Mouse (Mus musculus) frontal cortex, adult (tissue): ENCODE results near the gene 2900026A02Rik.

Experiments used
- ATAC-seq: cut with Nextera tagmentation; 2 replicates; pipeline ENCODE4 v1.9.2; 2017; ENCODE audit warnings: mild to moderate bottlenecking, moderate library complexity, mixed read lengths; ENCODE audit not compliant: low TSS enrichment

Gene 2900026A02Rik

GRCm38 (mm10) chr5:113099546-113099945 lies 121.5 kb downstream of the 2900026A02Rik start:
- 0 out of 2 replicates have a peak, but pooled peaks have one; percentile 17 for ATAC-seq

- ATAC-seq = no peak
Measured at GRCm38 (mm10) chr5:113097551-113097950, 123.5 kb downstream of the 2900026A02Rik start.

- no peak for ATAC-seq
Measured at GRCm38 (mm10) chr5:113095456-113095855, 125.6 kb downstream of the 2900026A02Rik start.

- no peak for ATAC-seq
Measured at GRCm38 (mm10) chr5:113092406-113092805, 128.6 kb downstream of the 2900026A02Rik start.

- ATAC-seq = peak; percentile 39; the same call in 1 of the 2 replicates
Measured at GRCm38 (mm10) chr5:113091162-113091561, 129.9 kb downstream of the 2900026A02Rik start.

- no peak for ATAC-seq
Measured at GRCm38 (mm10) chr5:113090750-113091149, 130.3 kb downstream of the 2900026A02Rik start.

- no peak for ATAC-seq
Measured at GRCm38 (mm10) chr5:113090077-113090690, 130.9 kb downstream of the 2900026A02Rik start.

GRCm38 (mm10) chr5:113087465-113087864 lies 133.6 kb downstream of the 2900026A02Rik start:
- peak; percentile 53; the same call in 1 of the 2 replicates for ATAC-seq

GRCm38 (mm10) chr5:113086990-113087389 lies 134.0 kb downstream of the 2900026A02Rik start:
- no peak for ATAC-seq

GRCm38 (mm10) chr5:113086439-113086838 lies 134.6 kb downstream of the 2900026A02Rik start:
- ATAC-seq = no peak

GRCm38 (mm10) chr5:113085931-113086330 lies 135.1 kb downstream of the 2900026A02Rik start:
- ATAC-seq = no peak

GRCm38 (mm10) chr5:113084309-113084708 lies 136.7 kb downstream of the 2900026A02Rik start:
- ATAC-seq = no peak

GRCm38 (mm10) chr5:113082356-113083168 lies 138.5 kb downstream of the 2900026A02Rik start:
- ATAC-seq = peak; percentile 47

- no peak for ATAC-seq
Measured at GRCm38 (mm10) chr5:113081439-113081838, 139.6 kb downstream of the 2900026A02Rik start, which contains the start of gene Crybb3. TSS of gene Crybb3 (minus strand) at chr5:113081584.

GRCm38 (mm10) chr5:113081020-113081419 lies 140.0 kb downstream of the 2900026A02Rik start:
- no peak for ATAC-seq

GRCm38 (mm10) chr5:113079783-113080182 lies 141.3 kb downstream of the 2900026A02Rik start:
- no peak for ATAC-seq

GRCm38 (mm10) chr5:113078686-113079085 lies 142.3 kb downstream of the 2900026A02Rik start:
- ATAC-seq = no peak

GRCm38 (mm10) chr5:113070017-113070416 lies 151.0 kb downstream of the 2900026A02Rik start, which contains the start of gene Crybb2:
TSS of gene Crybb2 (minus strand) at chr5:113070117.
- ATAC-seq = no peak

GRCm38 (mm10) chr5:113054308-113054707 lies 166.7 kb downstream of the 2900026A02Rik start:
- ATAC-seq = peak; percentile 84; the same call in 1 of the 2 replicates

GRCm38 (mm10) chr5:113050581-113051185 lies 170.4 kb downstream of the 2900026A02Rik start:
- no peak for ATAC-seq

- ATAC-seq = no peak
Measured at GRCm38 (mm10) chr5:113049876-113050275, 171.2 kb downstream of the 2900026A02Rik start.
